9 mouse cellular contexts compared by ENCODE assay signal in genomic region chr8:84771941-84772378, GRCm38 (mm10). TPM values are rescaled to one million over a fixed set of nuclear protein-coding genes. Genes with fewer than 3 reads are reported as not detected.
DNase-seq lines count a peak whose midpoint lies in the region; ATAC-seq and TF ChIP-seq lines count a peak whose summit lies in the region.
"Had no signal": no experiment of that assay in that cellular context is flagged by ENCODE, and none has a peak within 500 bp of the region (broad histone marks: within the 10 kb centered on the region; RNA-seq: fewer than 3 reads in every experiment).

No protein-coding gene starts in this region.

- no peak for ATAC-seq in kidney, embryonic 15.5 days (replicated peaks; ENCODE audit: low FRiP score)
- no peak for ATAC-seq in forebrain, postnatal 0 days

- peaks cover 96% of the 10 kb centered on the region for H3K27me3 ChIP-seq in kidney, embryonic 15.5 days
- no peaks in the 10 kb centered on the region for H3K27me3 ChIP-seq in cerebellum, adult 2 months (ENCODE audit: control insufficient read depth, insufficient read depth, low read length)
- H3K27me3 ChIP-seq in forebrain, postnatal 0 days (ENCODE audit: insufficient read depth, low read length) = no peaks in the 10 kb centered on the region; the same call in 1 of the 2 replicates

- H3K9ac ChIP-seq in kidney, embryonic 15.5 days = no peak overlapping the region
- peak overlapping the region; percentile 57 for H3K9ac ChIP-seq in forebrain, postnatal 0 days

- no peak for TF ChIP-seq CTCF in cerebellum, adult 2 months (IDR thresholded peaks at IDR 0.05; ENCODE audit: borderline replicate concordance, insufficient read depth, low read depth, low read length)
- TF ChIP-seq CTCF in forebrain, postnatal 0 days (IDR thresholded peaks at IDR 0.05; ENCODE audit: low read depth) = peak; percentile 28; the same call in 1 of the 2 replicates

- no peak; the same call in 1 of the 2 replicates for TF ChIP-seq POLR2A in cerebellum, adult 2 months (IDR thresholded peaks at IDR 0.05; ENCODE audit: borderline replicate concordance, insufficient read depth, low read length)

- WGBS in kidney, embryonic 15.5 days = 12% methylated on average over 34 of the region's 34 CpGs
- 2% methylated on average over 34 of the region's 34 CpGs for WGBS in cerebellum, adult 2 months
- WGBS in forebrain, postnatal 0 days = 8% methylated on average over 34 of the region's 34 CpGs

- DNase-seq in kidney, adult 11 months = no peak
- peak; percentile 87 to 91 for DNase-seq in cerebellum, adult 2 months
- DNase-seq in forebrain, postnatal 0 days = peak; percentile 64
- peak; percentile 55 for DNase-seq in lung, postnatal 36 days
- no peak for DNase-seq in adrenal gland, postnatal 36 days
- DNase-seq in spleen, postnatal 4 days (ENCODE audit: low spot score in 2 of 2) = no peak
- no peak for DNase-seq in ovary, adult 18-20 months (ENCODE audit: low spot score)

- H3K36me3 ChIP-seq in kidney, embryonic 15.5 days = 0 out of 2 replicates have a peak, but pooled peaks cover 6% of the 10 kb centered on the region
- H3K36me3 ChIP-seq in forebrain, postnatal 0 days (ENCODE audit: insufficient read depth) = peaks cover 6% of the 10 kb centered on the region; the same call in 1 of the 2 replicates

- H3K4me3 ChIP-seq in kidney, embryonic 15.5 days (replicated peaks) = peak overlapping the region; percentile 16
- peak overlapping the region; percentile 83 for H3K4me3 ChIP-seq in cerebellum, adult 2 months (replicated peaks; ENCODE audit: insufficient read depth, low read depth, low read length)
- H3K4me3 ChIP-seq in forebrain, postnatal 0 days (ENCODE audit: low read depth, low read length) = peak overlapping the region; percentile 48

- H3K4me2 ChIP-seq in kidney, embryonic 15.5 days = peak overlapping the region; percentile 51
- H3K4me2 ChIP-seq in forebrain, postnatal 0 days (ENCODE audit: low read depth) = peak overlapping the region; percentile 71

- H3K4me1 ChIP-seq in kidney, embryonic 15.5 days = peaks cover 54% of the 10 kb centered on the region
- peaks cover 34% of the 10 kb centered on the region for H3K4me1 ChIP-seq in cerebellum, adult 2 months (ENCODE audit: control insufficient read depth, insufficient read depth, low read length)
- H3K4me1 ChIP-seq in forebrain, postnatal 0 days (ENCODE audit: insufficient read depth) = peaks cover 14% of the 10 kb centered on the region

- H3K27ac ChIP-seq in kidney, embryonic 15.5 days = no peak overlapping the region
- H3K27ac ChIP-seq in cerebellum, adult 2 months (ENCODE audit: insufficient read depth, low read length) = peak overlapping the region; percentile 97
- peak overlapping the region; percentile 95 for H3K27ac ChIP-seq in forebrain, postnatal 0 days (ENCODE audit: low read depth, low read length)

- no peaks in the 10 kb centered on the region for H3K9me3 ChIP-seq in kidney, embryonic 15.5 days (replicated peaks)
- no peaks in the 10 kb centered on the region for H3K9me3 ChIP-seq in forebrain, postnatal 0 days (ENCODE audit: low read length)

RNA-seq across cellular contexts. Expression of gene Nfix, which starts 28.2 kb away (rescaled TPM):
- polyA plus RNA-seq in kidney, embryonic 15.5 days (2015; fragmentation: Nextera tagmentation; extraction: Ambion mirVana) = 14.2 and 15.5 TPM in 2 replicates
- polyA plus RNA-seq in cerebellum, adult 2 months (2012; rRNA removed) = 98.5 and 105 TPM in 2 replicates
- 111 and 116 TPM in 2 replicates for total RNA-seq in forebrain, postnatal 0 days (2014; rRNA removed)
- polyA plus RNA-seq in forebrain, postnatal 0 days (2015; fragmentation: Nextera tagmentation; extraction: Ambion mirVana) = 347 and 376 TPM in 2 replicates
- 100 to 1,000 TPM in 1 of 2 experiments, 10 to 100 TPM in 1; 99.9 to 108 TPM for total RNA-seq in adrenal gland, postnatal 36 days (2021)

RNA-seq across cellular contexts. Expression of gene G430095P16Rik, which starts 49.2 kb away (rescaled TPM):
- 1.9 and 2.3 TPM in 2 replicates for polyA plus RNA-seq in kidney, embryonic 15.5 days (2015; fragmentation: Nextera tagmentation; extraction: Ambion mirVana)
- polyA plus RNA-seq in cerebellum, adult 2 months (2012; rRNA removed) = 0.27 and 0.33 TPM in 2 replicates
- total RNA-seq in forebrain, postnatal 0 days (2014; rRNA removed) = not detected in 2 replicates
- polyA plus RNA-seq in forebrain, postnatal 0 days (2015; fragmentation: Nextera tagmentation; extraction: Ambion mirVana) = 0.56 and 1.0 TPM in 2 replicates
- under 1 TPM in 1 of 2 experiments, not detected in 1; 0.46 TPM for total RNA-seq in adrenal gland, postnatal 36 days (2021)
- total RNA-seq: left cerebral cortex, adult 18-20 months had no signal

RNA-seq across cellular contexts. Expression of gene Dand5, which starts 50.7 kb away (rescaled TPM):
- polyA plus RNA-seq in kidney, embryonic 15.5 days (2015; fragmentation: Nextera tagmentation; extraction: Ambion mirVana) = 6.3 and 7.0 TPM in 2 replicates
- 16.1 and 16.2 TPM in 2 replicates for polyA plus RNA-seq in cerebellum, adult 2 months (2012; rRNA removed)
- 4.7 and 6.9 TPM in 2 replicates for total RNA-seq in forebrain, postnatal 0 days (2014; rRNA removed)
- 8.2 and 10.0 TPM in 2 replicates for polyA plus RNA-seq in forebrain, postnatal 0 days (2015; fragmentation: Nextera tagmentation; extraction: Ambion mirVana)
- total RNA-seq in adrenal gland, postnatal 36 days (2021) = 1 to 10 TPM; 9.1 to 10.0 TPM

RNA-seq across cellular contexts. Expression of gene Gadd45gip1, which starts 59.4 kb away (rescaled TPM):
- 52.6 and 53.0 TPM in 2 replicates for polyA plus RNA-seq in kidney, embryonic 15.5 days (2015; fragmentation: Nextera tagmentation; extraction: Ambion mirVana)
- 45.3 and 45.5 TPM in 2 replicates for polyA plus RNA-seq in cerebellum, adult 2 months (2012; rRNA removed)
- total RNA-seq in forebrain, postnatal 0 days (2014; rRNA removed) = 24.7 and 28.7 TPM in 2 replicates
- 36.7 and 40.8 TPM in 2 replicates for polyA plus RNA-seq in forebrain, postnatal 0 days (2015; fragmentation: Nextera tagmentation; extraction: Ambion mirVana)
- total RNA-seq in adrenal gland, postnatal 36 days (2021) = 10 to 100 TPM; 63.3 to 70.5 TPM

Comparison
In these comparisons a context has a peak if more than half of its experiments do, and no peak if none do; other contexts are left out.
1. H3K4me3 ChIP-seq: peak in every context shown above with its lines; median percentile 83 in cerebellum, adult 2 months; 48 in forebrain, postnatal 0 days; 16 in kidney, embryonic 15.5 days.
2. DNase-seq: peak in cerebellum, adult 2 months (2 of 2), forebrain, postnatal 0 days (single experiment) and lung, postnatal 36 days (single experiment); none in kidney, adult 11 months (single experiment), adrenal gland, postnatal 36 days (0 of 2), spleen, postnatal 4 days (0 of 2) and ovary, adult 18-20 months (single experiment).